Mouse (Mus musculus) kidney, adult 11 months (tissue): Measurements from ENCODE around the gene Rdh14.
A peak's percentile ranks its signal among the peaks of the same experiment; 100 is the strongest.

Experiments
- DNase-seq: peaks from one replicate; pipeline ENCODE4 v3.0.0; 2022

Gene Rdh14

GRCm38 (mm10) chr12:10390671-10391441, at the start of gene Rdh14:
Gene Rdh14, plus strand, starts transcription at chr12:10390772.
- DNase-seq, result peak; percentile 98

- no peak for DNase-seq
These were observed 39.9 kb upstream of the Rdh14 start for GRCm38 (mm10) chr12:10350706-10351105.

- DNase-seq, result no peak
These were observed 32.8 kb upstream of the Rdh14 start for GRCm38 (mm10) chr12:10357756-10358155.

- DNase-seq, result no peak
These were observed 20.9 kb upstream of the Rdh14 start, which contains the start of gene Nt5c1b for GRCm38 (mm10) chr12:10369673-10370072. Gene Nt5c1b, plus strand, starts transcription at chr12:10369973.

GRCm38 (mm10) chr12:10400788-10401187, 10.2 kb downstream of the Rdh14 start:
- DNase-seq, result no peak

GRCm38 (mm10) chr12:10402421-10403115, 12.0 kb downstream of the Rdh14 start:
- DNase-seq, result no peak

GRCm38 (mm10) chr12:10410511-10411179, 20.1 kb downstream of the Rdh14 start:
- no peak for DNase-seq

- no peak for DNase-seq
These were observed 20.9 kb downstream of the Rdh14 start for GRCm38 (mm10) chr12:10411453-10411852.

- no peak for DNase-seq
These were observed 31.8 kb downstream of the Rdh14 start for GRCm38 (mm10) chr12:10422347-10422746.

GRCm38 (mm10) chr12:10425982-10426863, 35.7 kb downstream of the Rdh14 start:
- no peak for DNase-seq

- no peak for DNase-seq
These were observed 40.4 kb downstream of the Rdh14 start for GRCm38 (mm10) chr12:10430999-10431398.

GRCm38 (mm10) chr12:10438054-10439001, 47.8 kb downstream of the Rdh14 start:
- peak; percentile 40 for DNase-seq

GRCm38 (mm10) chr12:10439483-10440235, 49.1 kb downstream of the Rdh14 start:
- no peak for DNase-seq
